Mouse (Mus musculus) thymus, postnatal 10 days (tissue): ENCODE results near the gene Paqr4.
A peak's percentile ranks its signal among the peaks of the same experiment; 100 is the strongest.

Experiments
- DNase-seq, 2 experiments: peaks; one replicate each; pipeline ENCODE4 v3.0.0; 2021; ENCODE audit warnings: low spot score in 2 of 2

The Paqr4 gene

GRCm38 (mm10) chr17:23749400-23750191 lies 8.9 kb upstream of the Paqr4 start:
- DNase-seq, result no peak

DNA sequence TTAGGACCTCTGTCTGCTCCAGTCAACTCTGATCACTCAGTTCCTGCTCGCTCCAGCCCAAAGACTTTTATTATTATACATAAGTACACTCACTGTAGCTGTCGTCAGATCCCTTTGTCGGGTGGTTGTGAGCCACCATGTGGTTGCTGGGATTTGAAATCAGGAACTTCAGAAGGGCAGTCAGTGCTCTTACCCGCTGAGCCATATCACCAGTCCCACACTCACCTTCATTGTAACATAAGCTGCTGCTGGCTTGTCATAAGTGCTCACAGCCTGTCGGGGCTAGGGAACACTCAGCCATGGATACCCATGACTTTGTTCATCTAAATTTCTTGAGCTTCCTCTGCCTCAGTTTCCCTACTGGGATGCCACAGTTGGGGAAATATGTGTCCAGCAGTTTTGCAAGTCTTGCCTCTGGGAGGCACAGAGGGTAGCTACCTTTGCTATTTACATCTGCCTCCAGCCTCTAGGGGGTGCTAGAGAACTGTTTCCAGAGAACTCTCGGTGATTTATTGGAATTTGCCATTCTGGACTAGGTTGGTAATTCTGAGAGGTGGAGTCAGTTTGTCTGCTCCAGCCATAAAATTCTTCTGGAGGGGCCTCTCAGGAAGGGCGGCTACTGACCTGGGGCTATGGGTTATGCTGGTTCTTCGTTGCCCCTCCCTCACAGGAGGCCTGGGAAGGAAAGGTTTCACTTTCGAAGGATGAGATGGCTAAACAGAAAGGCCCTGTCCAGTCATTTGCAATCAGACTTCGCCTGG lies 8.1 kb upstream of the Paqr4 start:
- peak in 1 of 2 experiments; percentile 83 for DNase-seq

DNA sequence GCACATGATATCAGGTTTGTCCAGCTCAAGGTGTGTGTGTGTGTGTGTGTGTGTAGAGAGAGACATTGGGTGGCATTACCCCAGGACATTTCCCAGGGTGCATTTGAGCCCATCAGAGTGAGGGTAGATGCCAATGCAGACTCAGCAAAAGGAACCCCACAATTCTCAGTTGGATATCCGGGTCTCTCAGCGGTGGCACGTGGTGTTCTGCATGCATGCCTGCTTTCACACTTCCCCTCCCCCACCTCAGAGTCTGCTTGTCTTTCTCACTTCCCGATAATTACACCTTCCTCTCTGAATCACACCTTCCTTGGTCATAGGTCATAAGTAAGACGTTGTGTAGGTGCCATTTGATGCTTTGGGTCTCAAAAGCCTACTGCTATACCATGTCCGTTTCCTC lies 7.4 kb upstream of the Paqr4 start:
- DNase-seq, result no peak

DNA sequence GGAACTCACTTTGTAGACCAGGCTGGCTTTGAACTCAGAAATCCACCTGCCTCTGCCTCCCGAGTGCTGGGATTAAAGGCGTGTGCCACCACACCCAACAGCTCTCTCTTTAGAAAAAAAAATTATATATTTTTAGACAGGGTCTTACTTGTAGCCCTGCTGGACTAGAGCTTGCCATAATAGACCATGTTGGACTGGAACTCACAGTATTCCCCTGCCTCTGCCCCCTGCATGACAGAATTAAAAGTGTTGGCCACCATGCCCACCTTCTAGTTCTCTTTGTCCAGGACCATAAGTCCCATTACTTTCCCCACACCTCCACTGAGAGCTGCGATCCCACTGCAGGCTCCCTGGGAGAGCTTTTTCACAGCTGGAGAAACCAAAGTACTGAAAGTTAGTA lies 6.8 kb upstream of the Paqr4 start:
- no peak for DNase-seq

- DNase-seq, result no peak
These were observed 6.1 kb upstream of the Paqr4 start for GRCm38 (mm10) chr17:23746767-23747166.

GRCm38 (mm10) chr17:23746311-23746710 lies 5.6 kb upstream of the Paqr4 start:
- no peak for DNase-seq

GRCm38 (mm10) chr17:23745301-23746251 lies 4.9 kb upstream of the Paqr4 start, which contains the start of gene Kremen2:
Kremen2 (minus strand) TSS chr17:23745833.
- peak in 1 of 2 experiments; percentile 34 for DNase-seq

DNA sequence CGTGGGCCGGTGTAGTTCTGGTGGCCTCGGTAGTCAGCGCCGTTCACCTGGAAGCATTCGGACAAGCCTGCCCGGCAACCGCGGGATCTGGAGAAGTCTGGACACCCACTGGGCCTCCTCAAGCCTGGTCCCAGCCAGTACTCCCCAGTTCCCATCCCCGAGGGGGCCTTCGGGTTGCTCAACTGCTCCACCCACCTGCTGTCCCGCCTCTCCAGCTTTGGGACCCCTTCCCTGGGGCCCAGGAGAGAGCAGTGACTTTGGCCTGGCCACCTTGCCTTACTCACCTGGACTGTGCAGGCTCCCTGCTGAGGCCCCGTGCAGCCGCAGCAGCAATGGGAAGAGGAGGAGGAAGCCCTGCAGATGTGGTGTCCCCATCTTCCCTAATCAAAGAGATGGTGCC lies 4.0 kb upstream of the Paqr4 start:
- no peak for DNase-seq

DNA sequence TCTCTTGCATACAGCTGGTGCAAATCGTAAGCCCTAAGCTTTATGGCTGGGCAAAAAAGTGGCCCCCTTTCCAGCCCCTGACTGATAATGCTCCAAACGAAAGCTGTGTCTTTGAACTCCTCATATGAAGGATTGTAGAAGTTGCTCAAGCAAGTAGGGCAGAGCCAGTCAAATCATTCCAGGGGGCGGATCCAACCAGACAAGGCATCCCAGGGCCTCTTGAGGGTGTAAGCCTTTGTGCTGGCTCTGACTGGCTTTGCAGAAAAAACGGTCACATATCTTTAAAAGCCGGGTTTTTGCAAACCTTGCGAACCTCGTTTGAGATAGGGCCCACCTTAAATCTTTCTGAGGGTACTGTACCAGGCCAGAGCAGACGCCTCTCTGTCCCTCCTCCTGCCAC lies 3.4 kb upstream of the Paqr4 start:
- DNase-seq, result no peak

DNA sequence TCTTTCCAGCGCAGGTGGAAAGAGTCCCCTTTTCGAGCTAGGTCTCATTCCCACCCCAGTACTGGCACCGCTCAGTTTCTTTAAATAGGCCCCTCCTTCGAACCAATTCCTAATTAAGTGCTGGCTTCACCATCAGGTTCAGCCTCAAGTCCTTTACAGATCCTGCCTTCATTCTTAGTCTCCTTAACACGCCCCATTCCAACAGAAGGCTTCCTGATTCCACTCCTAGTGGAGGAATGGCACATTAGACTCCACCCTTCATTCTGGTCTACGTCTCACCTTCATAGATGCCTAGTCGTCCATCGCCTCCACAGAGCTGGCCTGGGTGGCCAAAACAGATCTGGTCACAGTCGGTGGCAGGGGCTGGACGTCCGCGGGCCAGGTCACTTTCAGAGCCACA lies 2.3 kb upstream of the Paqr4 start:
- no peak for DNase-seq

DNA sequence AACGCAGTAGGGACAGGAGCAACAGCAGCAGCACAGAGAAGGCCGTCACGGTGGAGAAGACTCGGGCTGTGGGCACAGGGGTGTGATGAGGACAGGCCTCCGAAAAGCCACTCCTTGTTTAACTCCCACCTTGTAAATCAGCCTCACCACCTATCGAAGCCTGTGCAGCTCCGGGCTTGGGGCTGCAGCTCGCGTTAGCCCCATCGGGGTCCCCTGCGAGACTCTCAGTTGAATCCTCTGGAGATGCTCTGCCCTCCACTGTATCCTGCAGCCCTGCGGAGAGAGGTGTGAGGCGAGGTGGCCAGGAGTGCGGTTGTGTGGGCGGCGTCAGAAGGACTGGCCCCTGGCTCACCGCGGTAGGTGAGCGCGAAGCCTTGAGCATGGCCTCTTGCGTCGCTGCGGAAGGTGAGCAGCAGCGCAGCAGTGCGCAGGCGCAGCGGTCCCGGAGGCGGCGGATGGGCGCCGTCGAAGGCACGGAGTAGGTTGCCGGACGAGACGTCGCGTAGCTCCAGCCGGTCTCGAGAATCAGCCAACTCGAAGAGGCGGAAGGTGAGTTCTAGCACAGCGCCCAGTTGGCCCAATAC lies 1.6 kb upstream of the Paqr4 start:
- peak in 1 of 2 experiments; percentile 43 for DNase-seq

DNA sequence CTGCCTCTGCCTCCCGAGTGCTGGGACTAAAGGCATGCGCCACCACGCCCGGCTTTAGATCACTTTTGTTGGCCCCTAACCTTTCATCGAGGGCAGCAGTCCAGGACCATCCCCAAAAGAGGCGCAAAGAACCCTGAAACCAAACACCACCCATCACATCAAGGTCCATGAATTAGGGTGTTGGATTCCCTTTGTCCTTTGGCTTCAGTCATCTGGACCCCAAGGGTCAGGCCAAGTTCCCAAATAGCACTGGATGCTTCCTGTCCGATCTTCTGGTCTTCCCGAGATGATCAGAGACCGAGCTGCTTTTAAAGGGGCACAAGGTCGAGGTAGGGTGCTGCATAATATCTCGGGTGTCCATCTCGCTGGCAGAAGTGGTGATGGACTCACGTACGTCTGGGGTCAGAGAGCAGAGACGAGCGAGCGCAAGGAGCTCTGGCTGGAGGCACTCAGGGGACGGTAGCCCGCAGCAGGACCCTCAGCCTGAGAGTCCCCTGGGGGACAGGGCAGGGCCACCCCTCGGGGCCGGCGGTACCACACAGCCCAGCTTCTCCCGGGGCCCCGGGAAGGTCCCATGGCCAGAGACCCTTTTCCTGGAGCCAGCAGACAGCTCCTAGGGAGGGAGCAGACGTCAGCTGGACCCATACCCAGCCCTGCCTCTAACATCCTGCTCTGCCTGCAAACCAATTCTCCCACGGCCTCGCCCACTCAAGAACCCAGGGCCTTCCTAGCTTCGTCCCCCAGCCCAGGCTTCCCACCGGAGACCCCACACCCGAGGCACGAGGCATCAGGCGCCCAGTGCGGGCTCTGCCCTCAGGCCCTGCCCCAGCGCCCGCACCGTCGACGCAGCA lies 917 bp upstream of the Paqr4 start:
- DNase-seq, result no peak

DNA sequence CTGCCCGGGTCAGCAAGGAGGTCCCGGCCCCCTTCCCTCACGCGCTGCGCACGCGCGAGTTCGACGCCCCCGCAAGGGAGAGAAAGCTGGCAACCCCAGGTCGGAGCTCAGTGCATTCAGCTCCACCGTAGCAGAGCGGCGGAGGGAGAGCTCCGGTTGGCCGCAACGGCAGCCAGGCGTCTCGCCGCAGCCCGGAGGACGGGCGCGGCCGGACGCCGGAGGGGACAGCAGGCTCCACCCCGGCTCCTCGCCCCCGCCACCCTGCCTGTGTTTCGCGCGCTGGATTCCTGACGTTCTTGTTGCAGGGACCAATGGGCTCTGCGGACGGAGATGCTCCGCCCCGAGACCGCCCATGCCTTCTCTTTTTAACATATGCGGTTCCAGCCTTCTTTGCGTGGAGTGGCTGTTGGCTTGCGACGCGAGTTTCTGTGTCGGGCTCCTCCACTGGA lies 507 bp downstream of the Paqr4 start:
- DNase-seq, result peak; percentile 48 to 56

GRCm38 (mm10) chr17:23739202-23740135 lies 1.2 kb downstream of the Paqr4 start:
- no peak for DNase-seq

GRCm38 (mm10) chr17:23738836-23739201 lies 1.8 kb downstream of the Paqr4 start:
- no peak for DNase-seq

- no peak for DNase-seq
These were observed 2.9 kb downstream of the Paqr4 start for GRCm38 (mm10) chr17:23737493-23738445.

- no peak for DNase-seq
These were observed 6.3 kb downstream of the Paqr4 start for GRCm38 (mm10) chr17:23734341-23734740.

- no peak for DNase-seq
These were observed 10.2 kb downstream of the Paqr4 start for GRCm38 (mm10) chr17:23730441-23730840.
